Mouse (Mus musculus) brain, embryonic 14.5 days (tissue): ENCODE measurements around the gene Tmem170.

Experiments used
- CTCF ChIP-seq: fragments of 200-500 bp; IDR thresholded peaks from 2 replicates; pipeline ENCODE4 v1.5.1; 2012; ENCODE audit warnings: inconsistent platforms, mild to moderate bottlenecking, moderate library complexity, borderline replicate concordance; ENCODE audit not compliant: insufficient read depth, insufficient read length; ENCODE audit errors: extremely low read depth
- POLR2A ChIP-seq: fragments of 200-500 bp; IDR thresholded peaks from 2 replicates; pipeline ENCODE4 v1.6.1; 2012; ENCODE audit warnings: mild to moderate bottlenecking, inconsistent platforms, borderline replicate concordance; ENCODE audit not compliant: poor library complexity, insufficient read depth, insufficient read length, severe bottlenecking; ENCODE audit errors: extremely low read depth

GRCm38 (mm10) chr8:111888091-111888650 is 11.6 kb upstream of the Tmem170 start:
- TF ChIP-seq POLR2A (no peak), CTCF (no peak)
